Mouse (Mus musculus) c-Kit-positive CD71-positive TER-119-positive erythroid progenitor cells, embryonic 14.5 days (primary cell): ENCODE measurements around the gene Cpm.

Experiments
- DNase-seq: peaks from one replicate; pipeline ENCODE4 v3.0.0-alpha.2; 2013; ENCODE audit warnings: low spot score

Gene Cpm

GRCm38 (mm10) chr10:117649292-117650041 is 20.2 kb downstream of the Cpm start:
- DNase-seq = no peak

GRCm38 (mm10) chr10:117650042-117650655 is 20.8 kb downstream of the Cpm start:
- DNase-seq = no peak

GRCm38 (mm10) chr10:117650725-117651124 is 21.4 kb downstream of the Cpm start:
- DNase-seq = no peak

- no peak for DNase-seq
Measured at GRCm38 (mm10) chr10:117651587-117652377, 22.5 kb downstream of the Cpm start.

GRCm38 (mm10) chr10:117652378-117652774 is 23.1 kb downstream of the Cpm start:
- no peak for DNase-seq

GRCm38 (mm10) chr10:117652930-117653778 is 23.9 kb downstream of the Cpm start:
- DNase-seq = no peak

- DNase-seq = no peak
Measured at GRCm38 (mm10) chr10:117653779-117654173, 24.5 kb downstream of the Cpm start.

- no peak for DNase-seq
Measured at GRCm38 (mm10) chr10:117654576-117655123, 25.4 kb downstream of the Cpm start.

GRCm38 (mm10) chr10:117655460-117655859 is 26.2 kb downstream of the Cpm start:
- DNase-seq = no peak

GRCm38 (mm10) chr10:117655908-117656661 is 26.8 kb downstream of the Cpm start:
- no peak for DNase-seq

GRCm38 (mm10) chr10:117656662-117656962 is 27.3 kb downstream of the Cpm start:
- DNase-seq = no peak

- no peak for DNase-seq
Measured at GRCm38 (mm10) chr10:117656985-117657658, 27.8 kb downstream of the Cpm start.

GRCm38 (mm10) chr10:117657659-117658306 is 28.5 kb downstream of the Cpm start:
- no peak for DNase-seq

GRCm38 (mm10) chr10:117658522-117659429 is 29.5 kb downstream of the Cpm start:
- no peak for DNase-seq

GRCm38 (mm10) chr10:117659430-117659813 is 30.1 kb downstream of the Cpm start:
- DNase-seq = no peak

GRCm38 (mm10) chr10:117659819-117660218 is 30.5 kb downstream of the Cpm start:
- no peak for DNase-seq

- no peak for DNase-seq
Measured at GRCm38 (mm10) chr10:117662316-117663055, 33.2 kb downstream of the Cpm start.
